8 mouse cellular contexts compared by ENCODE assay signal in the genomic region with DNA sequence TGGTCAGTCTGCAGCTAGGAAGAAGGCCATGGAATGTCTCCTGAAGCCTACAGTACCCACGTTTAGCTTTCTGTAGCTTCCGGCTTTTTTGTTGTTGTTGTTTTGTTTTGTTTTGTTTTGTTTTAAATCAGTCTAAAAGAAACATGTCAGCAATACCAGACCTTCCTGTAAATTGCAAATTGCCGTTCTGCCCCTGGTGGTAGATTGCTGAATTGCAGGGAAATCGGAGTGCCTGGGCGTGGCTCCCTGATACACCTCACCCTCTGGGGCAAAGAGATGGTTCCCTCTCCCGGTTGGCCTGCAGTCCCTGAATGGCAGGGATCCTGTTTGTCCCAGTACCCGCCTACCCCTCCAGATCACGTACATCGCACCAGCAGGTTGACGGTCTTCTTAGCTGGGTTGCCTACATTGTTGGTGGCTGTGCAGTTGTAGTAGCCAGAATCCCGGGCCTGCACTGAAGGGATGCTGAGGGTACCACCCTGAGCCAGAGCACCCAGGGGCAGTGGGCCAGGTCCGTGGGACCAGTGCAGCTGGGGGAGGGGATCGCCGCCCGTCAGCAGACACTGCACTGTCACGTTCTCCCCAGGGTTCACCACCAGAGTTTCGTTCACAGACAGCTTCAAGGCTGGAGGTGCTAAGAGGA.
DNase-seq lines count a peak whose midpoint lies in the region; ATAC-seq and TF ChIP-seq lines count a peak whose summit lies in the region.

No protein-coding gene starts in this region.

- TF ChIP-seq RAD21 in MEL (IDR thresholded peaks at IDR 0.05; ENCODE audit: low read depth, low read length): peak; percentile 29

- H3K36me3 ChIP-seq in MEL (ENCODE audit: control insufficient read depth in 1 of 2, insufficient read depth in 2 of 2, low read length in 2 of 2): peaks cover 0 to 7% of the 10 kb centered on the region in 2 experiments; a peak in 1 of 4 replicates
- no peaks in the 10 kb centered on the region for H3K36me3 ChIP-seq in liver, postnatal 0 days (replicated peaks; ENCODE audit: insufficient read depth, low read length)

- H3K4me2 ChIP-seq in liver, postnatal 0 days (ENCODE audit: low read depth, low read length): no peak overlapping the region

- H3K4me1 ChIP-seq in MEL (ENCODE audit: control insufficient read depth in 1 of 2, insufficient read depth in 2 of 2, low read length in 2 of 2): peaks cover 0 to 19% of the 10 kb centered on the region in 2 experiments; a peak in 3 of 4 replicates
- H3K4me1 ChIP-seq in liver, postnatal 0 days (ENCODE audit: insufficient read depth): peaks cover 5% of the 10 kb centered on the region

- H3K27ac ChIP-seq in MEL (ENCODE audit: control insufficient read depth, low read depth, low read length): no peak overlapping the region
- no peak overlapping the region for H3K27ac ChIP-seq in liver, postnatal 0 days (ENCODE audit: low read depth)

- WGBS in liver, postnatal 0 days (ENCODE audit: insufficient replicate concordance): 42% methylated on average over 17 of the region's 17 CpGs

- H3K4me3 ChIP-seq in MEL (ENCODE audit: control insufficient read depth in 1 of 2, insufficient read depth in 1 of 2, low read depth in 2 of 2, low read length in 2 of 2): no peak overlapping the region
- H3K4me3 ChIP-seq in liver, postnatal 0 days (ENCODE audit: low read depth, low read length): no peak overlapping the region

- TF ChIP-seq POLR2A in MEL (IDR thresholded peaks at IDR 0.05; ENCODE audit: control insufficient read depth in 1 of 2, insufficient read depth in 1 of 2, low read depth in 1 of 2, low read length in 2 of 2, poor library complexity in 1 of 2): no peak

- no peak overlapping the region for H3K9ac ChIP-seq in MEL (ENCODE audit: control insufficient read depth, low read depth, low read length, poor library complexity, severe bottlenecking)
- no peak overlapping the region for H3K9ac ChIP-seq in liver, postnatal 0 days (replicated peaks)

- TF ChIP-seq EP300 in MEL (IDR thresholded peaks at IDR 0.05; ENCODE audit: low read depth in 1 of 2, low read length in 2 of 2): no peak
- TF ChIP-seq EP300 in liver, postnatal 0 days (IDR thresholded peaks at IDR 0.05; ENCODE audit: low read depth): no peak

- DNase-seq in A20 (ENCODE audit: low read depth, low spot score) (peak; percentile 76), MEL (ENCODE audit: low read depth, low spot score) (peak; percentile 85)
- peak; percentile 65 for DNase-seq in cerebellum, adult 9-11 months
- peak; percentile 58 for DNase-seq in gastrocnemius, postnatal 14 days
- DNase-seq in kidney, postnatal 36 days: peak; percentile 59 to 89
- DNase-seq in liver, postnatal 0 days: peak; percentile 86
- DNase-seq in ovary, postnatal 36 days (ENCODE audit: low spot score): peak; percentile 46
- peak; percentile 78 for DNase-seq in thymus, postnatal 14 days

- H3K9me3 ChIP-seq in MEL (replicated peaks; ENCODE audit: insufficient read depth, low read length): no peaks in the 10 kb centered on the region
- no peaks in the 10 kb centered on the region for H3K9me3 ChIP-seq in liver, postnatal 0 days (ENCODE audit: low read length)

- intact Hi-C loops in gastrocnemius, postnatal 14 days (cut with DNase I; ENCODE audit: low total_unique reads): no loop called here

- H3K79me2 ChIP-seq in MEL (ENCODE audit: control insufficient read depth, insufficient read depth, low read length, poor library complexity): no peaks in the 10 kb centered on the region

- peak; percentile 55 for ATAC-seq in liver, postnatal 0 days

- peak; percentile 67 to 92 (median 75) for TF ChIP-seq CTCF in MEL (IDR thresholded peaks at IDR 0.05 in 2 of 3, conservative IDR thresholded peaks at IDR 0.05 in 1 of 3; ENCODE audit: control insufficient read depth in 1 of 3, insufficient read depth in 1 of 3, low read depth in 2 of 3, low read length in 3 of 3, poor library complexity in 1 of 3, severe bottlenecking in 1 of 3)
- peak; percentile 92 for TF ChIP-seq CTCF in liver, postnatal 0 days (IDR thresholded peaks at IDR 0.05; ENCODE audit: low read depth)

- H3K27me3 ChIP-seq in MEL (ENCODE audit: control insufficient read depth in 1 of 2, insufficient read depth in 2 of 2, low read length in 2 of 2): no peaks in the 10 kb centered on the region
- no peaks in the 10 kb centered on the region for H3K27me3 ChIP-seq in liver, postnatal 0 days (ENCODE audit: insufficient read depth, low read length)

TF ChIP-seq in MEL, 35 proteins besides CTCF, POLR2A, EP300 and RAD21:
- TF ChIP-seq ZNF384 (IDR thresholded peaks at IDR 0.05; ENCODE audit: low read depth, low read length) (peak; percentile 38; the same call in 1 of the 2 replicates), SMC3 (IDR thresholded peaks at IDR 0.05; ENCODE audit: low read depth, low read length) (peak; percentile 9; the same call in 1 of the 2 replicates), MAFK (IDR thresholded peaks at IDR 0.05; ENCODE audit: borderline replicate concordance, low read depth, low read length) (peak; percentile 32; the same call in 1 of the 2 replicates), ZKSCAN1 (IDR thresholded peaks at IDR 0.05; ENCODE audit: low read depth, low read length) (no peak)
TF ChIP-seq in MEL: peak in this region for 3.
